Mouse (Mus musculus): ENCODE results near the gene Lss.

Lss gene

GRCm38 (mm10) chr10:76561972-76562371 is 30.6 kb downstream of the Lss start, which contains the start of gene Spatc1l:
Gene Spatc1l, plus strand, starts transcription at chr10:76562272.
- no peak for DNase-seq (ENCODE audit: low spot score)

GRCm38 (mm10) chr10:76569996-76570685 is 38.8 kb downstream of the Lss start:
- no peak for DNase-seq (ENCODE audit: low spot score)

- DNase-seq (ENCODE audit: low spot score), result no peak
Observed at GRCm38 (mm10) chr10:76571070-76571469, 39.7 kb downstream of the Lss start.

- DNase-seq (ENCODE audit: low spot score), result no peak
Observed at GRCm38 (mm10) chr10:76572151-76572550, 40.8 kb downstream of the Lss start.

- no peak for DNase-seq (ENCODE audit: low spot score)
Observed at GRCm38 (mm10) chr10:76575374-76575773, 44.0 kb downstream of the Lss start, which contains the start of gene Ftcd. Gene Ftcd, plus strand, starts transcription at chr10:76575648.

- DNase-seq (ENCODE audit: low spot score), result no peak
Observed at GRCm38 (mm10) chr10:76576920-76577319, 45.5 kb downstream of the Lss start.

- DNase-seq (ENCODE audit: low spot score), result no peak
Observed at GRCm38 (mm10) chr10:76584138-76584537, 52.8 kb downstream of the Lss start.

- DNase-seq (ENCODE audit: low spot score), result no peak
Observed at GRCm38 (mm10) chr10:76586190-76586589, 54.8 kb downstream of the Lss start.

- no peak for DNase-seq (ENCODE audit: low spot score)
Observed at GRCm38 (mm10) chr10:76590197-76590596, 58.8 kb downstream of the Lss start.

- no peak for DNase-seq (ENCODE audit: low spot score)
Observed at GRCm38 (mm10) chr10:76596338-76596737, 65.0 kb downstream of the Lss start.

- DNase-seq (ENCODE audit: low spot score), result no peak
Observed at GRCm38 (mm10) chr10:76602690-76603089, 71.3 kb downstream of the Lss start.
